Mouse (Mus musculus) lung, embryonic 16.5 days (tissue): ENCODE data around the gene Zfp965. TPM values are rescaled to one million over a fixed set of nuclear protein-coding genes. Genes with fewer than 3 reads are reported as not detected.
"Not testable (repeated sequence)": the region's sequence is repeated elsewhere in the genome, so short reads cannot be mapped to it uniquely, and the experiment has no call there.

Experiments
- ATAC-seq: fragments of 200-750 bp; cut with Nextera tagmentation; 2 replicates; pipeline ENCODE4 v1.8.0; 2017; ENCODE audit warnings: low read depth, mild to moderate bottlenecking, moderate library complexity
- H3K27ac ChIP-seq: fragments of 300-500 bp; sonication (generic); 2 replicates; pipeline ENCODE4 v1.5.1; 2014; ENCODE audit warnings: mild to moderate bottlenecking, control low read depth, low read length
- H3K27me3 ChIP-seq: fragments of 300-500 bp; sonication (generic); 2 replicates; pipeline ENCODE4 v1.6.1; 2014; ENCODE audit warnings: low read depth, low read length, mixed read lengths; ENCODE audit not compliant: control insufficient read depth, insufficient read depth
- H3K36me3 ChIP-seq: fragments of 300-500 bp; sonication (generic); 2 replicates; pipeline ENCODE4 v1.6.1; 2014; ENCODE audit warnings: low read length; ENCODE audit not compliant: control insufficient read depth, insufficient read depth
- H3K4me1 ChIP-seq: fragments of 300-500 bp; sonication (generic); replicated peaks from 2 replicates; pipeline ENCODE4 v1.6.1; 2014; ENCODE audit warnings: low read length, mixed read lengths; ENCODE audit not compliant: control insufficient read depth, insufficient read depth
- H3K4me2 ChIP-seq: fragments of 300-500 bp; sonication (generic); 2 replicates; pipeline ENCODE4 v1.6.1; 2014; ENCODE audit warnings: low read depth, low read length, control low read depth
- H3K4me3 ChIP-seq: fragments of 300-500 bp; sonication (generic); 2 replicates; pipeline ENCODE4 v1.5.1; 2014; ENCODE audit warnings: mild to moderate bottlenecking, low read length, control low read depth
- H3K9ac ChIP-seq: fragments of 300-500 bp; sonication (generic); 2 replicates; pipeline ENCODE4 v1.6.1; 2014; ENCODE audit warnings: low read length, control low read depth
- H3K9me3 ChIP-seq: fragments of 300-500 bp; sonication (generic); 2 replicates; pipeline ENCODE4 v1.6.1; 2016; ENCODE audit warnings: low read length; ENCODE audit not compliant: control insufficient read depth
- WGBS: fragments of 180-500 bp; shearing (Covaris S2); extraction: QIAGEN DNeasy Blood & Tissue Kit; methylation state at CpG from one replicate; pipeline ENCODE4 v1.1.7; 2014; 5-methylcytosine and 5-hydroxymethylcytosine counted together
- polyA plus RNA-seq: library from polyadenylated mRNA; unstranded; fragments of >200 nt; fragmentation: Nextera tagmentation; extraction: Ambion mirVana; gene quantifications from 2 replicates; pipeline ENCODE4 v1.2.1, GENCODE M21; 2015

Gene Zfp965
- 7.0 and 7.7 TPM in 2 replicates for polyA plus RNA-seq

DNA sequence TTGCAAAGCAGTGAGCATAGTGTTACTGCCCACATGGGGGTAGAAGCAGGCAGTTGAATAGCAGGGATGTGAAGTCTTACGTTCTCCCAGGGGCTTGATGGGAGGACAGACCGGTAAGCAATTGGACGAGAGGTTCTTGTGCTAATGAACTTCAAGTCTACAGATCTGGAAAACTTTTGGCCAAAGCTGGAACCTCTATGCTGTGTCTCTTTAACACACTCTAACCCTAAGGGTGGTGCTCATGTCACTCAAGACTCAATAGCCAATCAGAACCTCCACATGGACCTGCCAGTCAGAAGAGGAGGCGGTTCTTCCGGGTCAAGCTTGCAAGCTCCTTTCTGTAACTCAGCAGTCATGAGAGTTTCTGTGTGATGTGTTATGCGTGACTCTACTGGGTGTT is at the start of gene Zfp965:
Gene Zfp965, plus strand, starts transcription at position 301 of the 400 bp plus-strand sequence.
- WGBS = no CpG with 5 or more reads among the region's 6 CpGs
- not testable (repeated sequence) for H3K4me2 ChIP-seq, H3K27ac ChIP-seq, H3K36me3 ChIP-seq, H3K4me3 ChIP-seq, H3K9me3 ChIP-seq, ATAC-seq, H3K27me3 ChIP-seq, H3K9ac ChIP-seq, H3K4me1 ChIP-seq

DNA sequence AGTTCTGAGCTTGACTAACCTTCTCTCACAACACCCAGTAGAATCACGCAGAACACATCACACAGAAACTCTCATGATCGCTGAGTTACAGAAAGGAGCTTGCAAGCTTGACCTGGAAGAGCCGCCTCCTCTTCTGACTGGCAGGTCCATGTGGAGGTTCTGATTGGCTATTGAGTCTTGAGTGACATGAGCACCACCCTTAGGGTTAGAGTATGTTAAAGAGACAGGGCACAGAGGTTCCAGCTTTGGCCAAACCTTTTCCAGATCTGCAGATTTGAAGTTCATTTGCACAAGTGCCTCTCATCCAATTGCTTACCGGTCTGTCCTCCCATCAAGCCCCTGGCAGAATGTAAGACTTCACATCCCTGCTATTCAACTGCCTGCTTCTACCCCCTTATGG is 34.1 kb upstream of the Zfp965 start, which contains the start of gene Gm4724:
Gene Gm4724, minus strand, starts transcription at position 101 of the 400 bp plus-strand sequence.
- no CpG with 5 or more reads among the region's 4 CpGs for WGBS
- H3K27ac ChIP-seq, H3K4me3 ChIP-seq, H3K4me1 ChIP-seq, H3K9ac ChIP-seq, H3K27me3 ChIP-seq, ATAC-seq, H3K4me2 ChIP-seq, H3K36me3 ChIP-seq, H3K9me3 ChIP-seq: not testable (repeated sequence)

Other genes with a start within 250 kb of the Zfp965 start
- gene Gm14440, start 194.9 kb upstream of the Zfp965 start, polyA plus RNA-seq = 0.09 and 5.0 TPM in 2 replicates
- 19.4 and 19.7 TPM in 2 replicates for gene Gm4631, start 131.8 kb upstream of the Zfp965 start, polyA plus RNA-seq
- gene Zfp968, start 97.5 kb upstream of the Zfp965 start, polyA plus RNA-seq = 5.1 and 7.3 TPM in 2 replicates
- gene Gm4724, start 34.2 kb upstream of the Zfp965 start, polyA plus RNA-seq = 10.0 and 25.1 TPM in 2 replicates
- gene Gm11007, start 174.0 kb downstream of the Zfp965 start, polyA plus RNA-seq = not detected in 2 replicates
- 26.0 and 29.8 TPM in 2 replicates for gene Zfp969, start 233.7 kb downstream of the Zfp965 start, polyA plus RNA-seq